Mouse (Mus musculus) left cerebral cortex, adult 9 months (tissue): Measurements from ENCODE around the gene Acadvl.
A peak's percentile ranks its signal among the peaks of the same experiment; 100 is the strongest.

Experiments
- DNase-seq, 2 experiments: peaks; one replicate each; pipeline ENCODE4 v3.0.0; 2022; ENCODE audit warnings: low spot score in 2 of 2

The Acadvl gene

GRCm38 (mm10) chr11:70014880-70015558, at the start of gene Acadvl:
Acadvl (minus strand) TSS chr11:70015411.
- DNase-seq = peak in 1 of 2 experiments; percentile 86

GRCm38 (mm10) chr11:70063053-70063452, 47.8 kb upstream of the Acadvl start:
- no peak for DNase-seq

- no peak for DNase-seq
These were observed 44.7 kb upstream of the Acadvl start for GRCm38 (mm10) chr11:70059930-70060329.

- no peak for DNase-seq
These were observed 42.6 kb upstream of the Acadvl start for GRCm38 (mm10) chr11:70057805-70058204.

GRCm38 (mm10) chr11:70055618-70056214, 40.5 kb upstream of the Acadvl start:
- DNase-seq = peak in 1 of 2 experiments; percentile 65

GRCm38 (mm10) chr11:70053898-70054570, 38.8 kb upstream of the Acadvl start, which contains the start of gene Asgr1:
Asgr1 (plus strand) TSS chr11:70054085.
- no peak for DNase-seq

GRCm38 (mm10) chr11:70053156-70053555, 37.9 kb upstream of the Acadvl start:
- DNase-seq = no peak

GRCm38 (mm10) chr11:70049816-70050215, 34.6 kb upstream of the Acadvl start:
- DNase-seq = no peak

- DNase-seq = no peak
These were observed 34.2 kb upstream of the Acadvl start for GRCm38 (mm10) chr11:70049366-70049765.

- DNase-seq = no peak
These were observed 30.2 kb upstream of the Acadvl start for GRCm38 (mm10) chr11:70045435-70045834.

GRCm38 (mm10) chr11:70043665-70044064, 28.5 kb upstream of the Acadvl start:
- DNase-seq = no peak

GRCm38 (mm10) chr11:70042309-70043085, 27.3 kb upstream of the Acadvl start:
- DNase-seq = no peak

- no peak for DNase-seq
These were observed 25.0 kb upstream of the Acadvl start for GRCm38 (mm10) chr11:70040184-70040583.

GRCm38 (mm10) chr11:70039631-70040030, 24.4 kb upstream of the Acadvl start:
- DNase-seq = no peak

GRCm38 (mm10) chr11:70038174-70038573, 23.0 kb upstream of the Acadvl start:
- no peak for DNase-seq

- no peak for DNase-seq
These were observed 16.1 kb upstream of the Acadvl start for GRCm38 (mm10) chr11:70031321-70031670.

- no peak for DNase-seq
These were observed 15.6 kb upstream of the Acadvl start for GRCm38 (mm10) chr11:70030651-70031320.

GRCm38 (mm10) chr11:70029829-70030550, 14.8 kb upstream of the Acadvl start:
- no peak for DNase-seq

- peak; percentile 83 to 91 for DNase-seq
These were observed 14.1 kb upstream of the Acadvl start for GRCm38 (mm10) chr11:70029130-70029801.

GRCm38 (mm10) chr11:70028401-70029129, 13.4 kb upstream of the Acadvl start:
- DNase-seq = no peak
